Mouse (Mus musculus) right cerebral cortex, adult 18-20 months (tissue): Measurements from ENCODE around the gene Ubxn11.
"Not testable (repeated sequence)": the region's sequence is repeated elsewhere in the genome, so short reads cannot be mapped to it uniquely, and the experiment has no call there.

ENCODE experiments used
- DNase-seq: peaks from one replicate; pipeline ENCODE4 v3.0.0; 2022; ENCODE audit warnings: mixed read lengths

Gene Ubxn11

GRCm38 (mm10) chr4:134119644-134120043, 17.3 kb downstream of the Ubxn11 start:
- no peak for DNase-seq

DNA sequence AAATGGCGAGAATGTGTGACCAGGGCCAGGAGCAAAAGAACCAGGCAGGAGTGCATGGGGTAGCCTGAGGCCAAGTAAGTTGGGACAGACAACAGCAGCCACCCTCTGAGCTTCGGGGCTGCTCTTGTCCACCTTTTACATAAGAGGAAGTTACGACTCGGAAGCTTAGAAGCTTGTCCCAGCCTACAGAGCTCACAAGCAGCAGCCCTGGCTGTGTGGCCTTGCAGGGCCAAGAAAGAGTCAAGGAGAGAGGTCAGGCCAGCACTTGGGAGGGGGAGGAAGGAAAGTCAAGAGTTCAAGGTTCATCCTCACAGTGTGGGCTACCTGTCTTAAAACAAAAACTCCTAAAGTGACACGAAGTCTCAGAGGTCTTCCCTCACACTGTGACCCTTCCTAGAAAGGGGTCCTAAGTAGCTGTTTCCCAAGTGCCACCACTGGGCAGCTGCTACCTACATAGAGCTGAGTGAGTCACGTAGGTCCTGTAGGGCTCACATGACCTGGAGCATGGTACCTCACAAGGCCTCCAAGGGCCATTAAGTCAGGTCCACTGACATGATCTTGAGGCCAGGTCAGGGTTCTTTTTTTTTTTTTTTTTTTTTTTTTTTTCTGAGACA, 17.9 kb downstream of the Ubxn11 start:
- DNase-seq = no peak

- no peak for DNase-seq
Measured at GRCm38 (mm10) chr4:134120916-134121315, 18.5 kb downstream of the Ubxn11 start.

GRCm38 (mm10) chr4:134121571-134121970, 19.2 kb downstream of the Ubxn11 start:
- no peak for DNase-seq

GRCm38 (mm10) chr4:134122281-134122680, 19.9 kb downstream of the Ubxn11 start:
- DNase-seq = peak; percentile 31

GRCm38 (mm10) chr4:134123147-134123546, 20.8 kb downstream of the Ubxn11 start:
- no peak for DNase-seq

GRCm38 (mm10) chr4:134123680-134124551, 21.5 kb downstream of the Ubxn11 start:
- peak; percentile 95 for DNase-seq

DNA sequence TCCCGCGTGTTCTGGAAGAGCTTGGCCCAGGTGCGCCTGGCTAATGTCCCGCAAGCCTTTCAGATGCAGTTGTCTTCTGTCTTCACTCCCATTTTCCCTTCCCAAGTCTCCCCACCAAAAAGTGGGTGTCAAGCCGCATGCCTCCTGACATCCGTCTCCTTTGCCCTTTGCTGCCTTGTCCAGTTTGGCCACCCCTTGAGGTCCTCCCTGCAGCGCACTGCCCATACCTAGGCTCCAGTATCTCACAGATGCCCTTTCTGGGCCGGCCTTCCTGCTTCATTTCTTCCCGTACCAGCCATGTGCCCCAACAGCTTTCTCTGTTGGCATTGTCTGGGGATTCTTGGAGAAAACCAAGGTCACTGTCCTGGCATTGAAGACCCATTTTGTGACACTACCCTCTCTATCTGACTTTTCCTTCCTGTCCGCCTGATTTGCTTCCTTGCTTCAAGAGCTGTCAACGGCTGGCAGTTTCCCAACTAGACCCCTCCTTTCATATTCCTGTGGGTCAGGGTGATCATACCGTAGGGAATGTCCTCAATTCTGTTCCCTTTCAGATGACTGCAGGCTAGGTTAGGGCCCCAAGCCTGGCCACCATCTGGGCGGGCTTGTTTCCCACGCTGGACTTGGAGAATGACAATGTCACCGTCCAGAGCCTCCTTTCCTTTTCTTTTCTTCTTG, 23.2 kb downstream of the Ubxn11 start:
- no peak for DNase-seq

- DNase-seq = no peak
Measured at GRCm38 (mm10) chr4:134126300-134127120, 24.1 kb downstream of the Ubxn11 start.

- DNase-seq = peak; percentile 86
Measured at GRCm38 (mm10) chr4:134127121-134127455, 24.7 kb downstream of the Ubxn11 start.

DNA sequence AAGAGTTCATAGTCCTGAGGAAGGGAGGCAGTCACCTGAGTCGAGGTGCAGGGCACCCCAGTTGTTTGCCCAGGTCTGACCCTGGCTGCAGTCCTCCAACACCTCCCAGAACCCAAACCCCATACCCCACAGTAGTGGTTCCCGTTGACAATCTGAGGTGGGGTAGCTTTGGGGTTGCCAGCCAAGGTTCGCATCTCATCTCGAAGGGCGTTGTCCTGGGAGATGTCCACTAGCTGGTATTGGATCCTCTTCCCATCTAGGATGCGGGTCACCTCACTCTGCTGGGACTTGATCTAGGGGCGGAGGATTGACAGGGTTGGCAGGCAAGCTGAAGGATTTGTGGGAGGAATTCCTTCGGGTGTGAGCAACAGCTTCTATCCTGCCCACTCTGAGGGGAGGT, 25.4 kb downstream of the Ubxn11 start:
- DNase-seq = no peak

GRCm38 (mm10) chr4:134128221-134128982, 26.0 kb downstream of the Ubxn11 start, which contains the start of gene Sh3bgrl3:
Gene Sh3bgrl3 (minus strand): TSS chr4:134128789.
- DNase-seq = peak; percentile 92

GRCm38 (mm10) chr4:134128983-134129362, 26.6 kb downstream of the Ubxn11 start:
- DNase-seq = no peak

- peak; percentile 44 for DNase-seq
Measured at GRCm38 (mm10) chr4:134129482-134129881, 27.1 kb downstream of the Ubxn11 start.

GRCm38 (mm10) chr4:134132117-134132516, 29.7 kb downstream of the Ubxn11 start:
- no peak for DNase-seq

- no peak for DNase-seq
Measured at GRCm38 (mm10) chr4:134132519-134133095, 30.2 kb downstream of the Ubxn11 start.

GRCm38 (mm10) chr4:134136280-134136926, 34.0 kb downstream of the Ubxn11 start:
- DNase-seq = no peak

DNA sequence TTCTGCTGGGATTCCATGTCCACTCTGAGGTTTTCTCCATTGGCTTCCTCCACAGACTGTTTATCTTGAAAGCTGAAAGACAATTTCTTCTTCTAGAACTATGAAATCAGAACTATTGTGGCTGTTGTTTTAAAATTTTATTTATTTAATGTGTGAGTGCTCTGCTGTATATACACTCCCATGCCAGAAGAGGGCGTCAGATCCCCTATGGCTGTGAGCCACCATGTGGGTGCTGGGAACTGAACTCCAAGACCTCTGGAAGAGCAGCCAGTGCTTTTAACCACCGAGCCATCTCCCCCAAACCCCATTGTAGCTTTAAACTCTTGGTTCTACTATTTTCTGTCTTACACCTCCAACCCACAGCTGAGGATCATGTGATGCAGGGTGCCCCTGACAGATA, 36.5 kb downstream of the Ubxn11 start:
- DNase-seq = no peak

GRCm38 (mm10) chr4:134144297-134144696, 41.9 kb downstream of the Ubxn11 start:
- DNase-seq = not testable (repeated sequence)

DNA sequence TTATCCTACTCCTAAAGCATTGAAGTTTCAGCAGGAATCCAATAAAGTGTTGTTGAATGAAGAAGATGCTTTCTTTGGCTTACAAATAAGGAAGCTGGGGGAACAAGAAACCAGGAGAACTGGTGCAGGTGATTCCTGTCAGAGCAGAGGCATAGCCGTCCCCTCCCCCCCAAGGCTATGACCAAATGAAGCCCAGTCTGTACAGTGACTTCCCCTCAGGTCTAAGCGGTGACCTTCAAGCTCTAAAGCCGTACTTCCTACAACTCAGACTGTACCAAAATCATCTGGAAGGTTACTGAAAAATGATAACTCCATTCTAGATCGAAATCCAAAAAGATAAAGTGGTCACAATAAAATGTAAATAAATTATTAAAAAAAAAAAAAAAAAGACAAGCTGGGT, 47.0 kb downstream of the Ubxn11 start:
- DNase-seq = no peak

GRCm38 (mm10) chr4:134152112-134152511, 49.7 kb downstream of the Ubxn11 start:
- no peak for DNase-seq
